Mouse (Mus musculus) olfactory bulb, adult 2 months (tissue): ENCODE measurements at regions not wholly inside any gene's neighbourhood (a gene's known extent, or its start where the extent isn't known, plus 50 kb on each side); places are given as distances from the start of the nearest gene placed in this dataset.

Source experiments
- H3K27ac ChIP-seq: fragments of 200-500 bp; 2 replicates; pipeline ENCODE4 v1.5.1; 2012; ENCODE audit warnings: low read depth, low read length; ENCODE audit not compliant: insufficient read depth
- H3K4me1 ChIP-seq: fragments of 200-500 bp; 2 replicates; pipeline ENCODE4 v1.6.1; 2012; ENCODE audit warnings: low read length; ENCODE audit not compliant: control insufficient read depth, insufficient read depth
- H3K4me3 ChIP-seq: fragments of 200-500 bp; 2 replicates; pipeline ENCODE4 v1.5.1; 2012; ENCODE audit warnings: mild to moderate bottlenecking, low read depth, low read length, moderate library complexity; ENCODE audit not compliant: insufficient read depth
- CTCF ChIP-seq: fragments of 200-500 bp; IDR thresholded peaks from 2 replicates; pipeline ENCODE4 v1.5.1; 2012; ENCODE audit warnings: low read depth, mild to moderate bottlenecking, low read length, moderate library complexity; ENCODE audit not compliant: insufficient read depth
- POLR2A ChIP-seq: fragments of 200-500 bp; IDR thresholded peaks from 2 replicates; pipeline ENCODE4 v1.6.1; 2012; ENCODE audit warnings: mild to moderate bottlenecking, low read depth, low read length, moderate library complexity; ENCODE audit not compliant: insufficient read depth
- WGBS: fragments of 180-500 bp; shearing (Covaris S2); methylation state at CpG from one replicate; pipeline ENCODE4 v1.1.7; 2018; 5-methylcytosine and 5-hydroxymethylcytosine counted together

- H3K4me3 ChIP-seq, result no peak overlapping the region
- 85% methylated on average over 4 of the region's 4 CpGs for WGBS
- peaks cover 3% of the 10 kb centered on the region; the same call in 1 of the 2 replicates for H3K4me1 ChIP-seq
- no peak overlapping the region for H3K27ac ChIP-seq
- TF ChIP-seq POLR2A (no peak), CTCF (no peak)
These were observed 55.1 kb upstream of the Gpc1 start for GRCm38 (mm10) chr1:92776353-92776752.

- peaks cover 3% of the 10 kb centered on the region; the same call in 1 of the 2 replicates for H3K4me1 ChIP-seq
- no peak overlapping the region for H3K27ac ChIP-seq
- no peak for TF ChIP-seq CTCF
- TF ChIP-seq POLR2A, result no peak
- WGBS, result 95% methylated on average over 3 of the region's 3 CpGs
- H3K4me3 ChIP-seq, result no peak overlapping the region
These were observed 55.5 kb upstream of the Gpc1 start for GRCm38 (mm10) chr1:92775908-92776307.

- Histone ChIP-seq H3K4me3 (peak overlapping the region; percentile 5; the same call in 1 of the 2 replicates), H3K4me1 (peaks cover 3% of the 10 kb centered on the region; the same call in 1 of the 2 replicates), H3K27ac (no peak overlapping the region)
- 52% methylated on average over 16 of the region's 16 CpGs for WGBS
- TF ChIP-seq CTCF (no peak), POLR2A (no peak)
These were observed 56.4 kb upstream of the Gpc1 start for GRCm38 (mm10) chr1:92774743-92775692.

DNA sequence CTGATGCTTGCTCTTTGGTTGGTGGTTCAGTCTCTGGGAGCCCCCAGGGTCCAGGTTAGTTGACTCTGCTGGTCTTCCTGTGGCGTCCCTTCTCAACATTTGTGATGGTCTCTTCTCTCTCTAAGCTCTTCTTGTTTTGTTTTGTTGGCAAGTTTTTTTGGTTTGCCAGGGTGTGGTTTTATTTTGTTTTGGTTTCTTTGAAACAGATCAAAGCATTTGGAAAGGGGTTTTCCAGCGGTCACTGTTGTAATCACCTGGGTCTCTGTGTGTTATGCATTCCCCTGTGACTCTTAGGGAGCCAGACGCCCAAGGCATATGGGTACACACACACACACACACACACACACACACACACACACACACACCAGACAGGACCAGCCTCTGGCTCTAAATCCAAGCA is 57.4 kb upstream of the Gpc1 start:
- 92% methylated on average over 3 of the region's 3 CpGs for WGBS
- Histone ChIP-seq H3K4me1 (peaks cover 3% of the 10 kb centered on the region; the same call in 1 of the 2 replicates), H3K4me3 (no peak overlapping the region), H3K27ac (no peak overlapping the region)
- no peak for TF ChIP-seq CTCF
- no peak for TF ChIP-seq POLR2A

DNA sequence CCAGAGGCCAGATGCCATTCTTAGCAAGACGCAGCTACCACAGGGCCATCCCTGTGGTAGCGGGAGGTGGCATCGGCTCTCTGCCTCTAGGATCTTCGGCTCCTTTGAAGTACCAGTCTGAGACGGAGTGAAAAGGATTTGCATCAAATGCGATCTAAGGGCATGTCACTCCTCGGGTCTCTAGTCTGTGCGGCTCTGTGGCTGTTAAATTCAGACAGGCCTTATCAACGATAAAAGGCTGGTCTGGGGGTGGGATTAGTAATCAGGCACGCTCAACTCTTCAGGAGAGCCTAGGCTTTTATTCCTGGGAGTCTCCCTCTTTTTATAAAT is 58.7 kb upstream of the Gpc1 start:
- H3K4me3 ChIP-seq, result no peak overlapping the region
- no peak overlapping the region for H3K27ac ChIP-seq
- 62% methylated on average over 10 of the region's 10 CpGs for WGBS

DNA sequence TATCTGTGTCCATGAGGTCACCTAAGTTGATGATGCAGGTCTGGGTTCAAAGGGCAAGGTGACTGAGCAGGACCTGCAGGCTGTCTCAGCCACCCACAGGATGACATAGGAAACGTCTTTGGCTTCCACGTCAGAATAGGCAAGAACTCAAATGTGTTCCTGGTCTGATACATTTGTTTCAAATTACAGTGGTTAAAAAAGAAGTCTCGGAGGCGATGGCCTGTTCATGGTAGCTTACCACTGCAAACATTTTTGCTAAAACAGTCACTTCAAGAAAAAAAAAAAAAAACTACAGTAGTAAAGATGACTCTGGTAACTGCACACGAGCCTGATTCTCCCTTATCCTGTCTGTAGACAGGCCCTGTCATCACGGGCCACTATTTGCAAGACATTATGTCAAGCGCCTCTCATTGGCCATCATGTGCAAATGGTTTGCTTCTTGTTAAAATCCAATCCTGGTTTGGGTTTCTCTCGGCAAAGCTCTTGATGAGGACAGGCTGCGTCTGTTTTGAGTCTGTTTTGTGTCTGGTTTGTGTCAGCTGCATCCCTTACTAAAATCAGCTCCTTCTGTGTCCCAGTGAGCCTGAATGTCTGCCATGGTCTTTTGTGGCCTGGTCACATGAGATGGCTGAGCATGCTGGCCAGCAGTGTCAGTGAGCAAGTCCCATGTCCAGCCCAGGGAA is 59.2 kb upstream of the Gpc1 start:
- Histone ChIP-seq H3K27ac (no peak overlapping the region), H3K4me3 (no peak overlapping the region), H3K4me1 (peaks cover 3% of the 10 kb centered on the region; the same call in 1 of the 2 replicates)
- TF ChIP-seq POLR2A (no peak), CTCF (no peak)
- WGBS, result 86% methylated on average over 9 of the region's 9 CpGs

More for the DNA sequence above, 58.7 kb upstream of the Gpc1 start:
- no peak for TF ChIP-seq POLR2A
- TF ChIP-seq CTCF, result no peak
- H3K4me1 ChIP-seq, result peaks cover 3% of the 10 kb centered on the region; the same call in 1 of the 2 replicates

DNA sequence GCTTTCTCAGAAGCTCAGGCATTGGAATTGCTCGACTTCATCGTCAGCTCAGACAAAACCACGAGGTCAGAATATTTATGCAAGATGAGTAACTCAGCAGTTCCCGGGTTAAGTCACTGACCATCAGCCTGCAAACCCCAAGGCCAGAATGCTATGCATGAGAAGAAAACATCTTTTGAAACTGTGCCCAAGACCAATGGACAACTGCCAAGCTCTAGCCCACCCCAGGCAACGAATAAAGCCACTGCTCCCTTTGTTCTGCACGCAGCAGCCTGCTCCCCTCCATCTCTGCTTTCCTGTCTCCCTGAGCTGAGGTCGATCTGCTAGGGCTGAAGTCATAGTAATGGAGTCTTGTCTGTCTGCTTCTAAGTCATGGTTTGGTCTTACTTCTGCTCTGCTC is 61.7 kb upstream of the Gpc1 start:
- Histone ChIP-seq H3K27ac (no peak overlapping the region), H3K4me3 (no peak overlapping the region), H3K4me1 (peaks cover 3% of the 10 kb centered on the region; the same call in 1 of the 2 replicates)
- 44% methylated on average over 7 of the region's 7 CpGs for WGBS
- TF ChIP-seq POLR2A, result no peak
- no peak for TF ChIP-seq CTCF

DNA sequence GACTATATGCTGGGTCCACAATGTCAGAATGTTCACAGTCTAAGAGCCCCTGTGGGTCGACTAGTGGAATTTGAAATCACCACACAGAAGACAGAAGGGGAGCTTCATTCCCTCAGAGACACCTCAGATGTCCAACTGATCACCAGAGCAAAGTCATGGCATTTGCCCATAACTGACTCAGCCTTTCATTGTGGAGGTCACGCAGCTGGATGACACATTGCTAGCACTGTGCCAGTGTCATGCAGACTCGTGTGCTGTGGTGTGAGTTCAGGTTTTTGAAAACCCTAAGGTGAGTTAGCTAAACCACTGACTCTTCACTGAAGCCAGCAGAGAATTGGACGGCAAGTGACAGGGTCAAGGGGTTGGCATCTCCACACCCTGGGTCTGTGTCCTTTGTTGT is 62.3 kb upstream of the Gpc1 start:
- Histone ChIP-seq H3K4me1 (peaks cover 3% of the 10 kb centered on the region; the same call in 1 of the 2 replicates), H3K4me3 (no peak overlapping the region), H3K27ac (no peak overlapping the region)
- 76% methylated on average over 4 of the region's 4 CpGs for WGBS
- no peak for TF ChIP-seq POLR2A
- TF ChIP-seq CTCF, result no peak

GRCm38 (mm10) chr1:92766496-92766895 is 64.9 kb upstream of the Gpc1 start:
- WGBS, result 94% methylated on average over 7 of the region's 7 CpGs
- Histone ChIP-seq H3K27ac (no peak overlapping the region), H3K4me3 (no peak overlapping the region), H3K4me1 (no peaks in the 10 kb centered on the region)
- TF ChIP-seq POLR2A (no peak), CTCF (no peak)
